In the genomic region with DNA sequence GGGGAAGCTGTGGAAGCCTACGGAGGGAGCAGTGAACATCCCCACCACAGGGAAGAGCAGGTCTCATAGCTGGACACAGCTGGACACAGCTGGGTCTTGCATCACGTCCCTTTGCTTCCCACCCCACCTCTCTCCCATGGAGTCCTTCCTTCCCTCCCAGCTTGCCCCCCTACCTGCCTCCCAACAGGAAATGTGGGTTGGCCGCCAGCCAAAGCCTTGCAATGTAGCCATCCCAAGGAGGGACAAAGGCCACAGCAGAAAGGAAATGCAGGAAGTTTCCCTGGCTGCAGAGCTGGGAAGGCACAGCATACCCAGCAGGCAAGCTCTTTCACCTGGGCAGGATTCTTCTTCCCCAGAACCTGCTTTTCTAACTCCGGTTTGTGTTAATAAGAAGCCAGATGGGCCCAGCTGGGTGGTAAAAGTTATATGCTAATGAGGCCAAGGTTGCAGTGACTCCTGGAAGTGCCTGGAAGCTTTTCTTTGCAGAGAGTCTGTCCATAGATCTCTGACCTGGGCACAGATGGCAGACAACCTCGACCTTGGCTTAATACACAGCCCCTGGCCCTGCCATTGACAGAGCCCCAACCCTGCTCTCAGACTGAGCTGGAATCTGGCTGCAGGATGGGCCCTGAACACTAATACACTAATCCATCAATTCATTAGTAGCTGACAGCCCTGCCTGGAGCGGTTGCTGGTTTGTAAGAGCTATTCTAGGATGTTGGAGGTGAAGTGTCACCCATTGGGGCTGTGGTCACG, we compare ENCODE assay signal across 8 mouse cellular contexts. TPM values are rescaled to one million over a fixed set of nuclear protein-coding genes. Genes with fewer than 3 reads are reported as not detected.
DNase-seq lines count a peak whose midpoint lies in the region; ATAC-seq lines count a peak whose summit lies in the region.

No protein-coding gene starts in this region.

- DNase-seq in cerebellum, postnatal 10 days: peak; percentile 49 to 50
- DNase-seq in cerebellum, adult 11-12 months: no peak
- peak; percentile 52 for DNase-seq in heart, postnatal 25 days (ENCODE audit: low spot score)
- peak; percentile 88 to 92 for DNase-seq in kidney, postnatal 4 days
- no peak for DNase-seq in spleen, adult 12 weeks (ENCODE audit: low spot score)
- no peak for DNase-seq in right cerebral cortex, postnatal 25 days
- DNase-seq in forebrain, embryonic 14.5 days (ENCODE audit: low spot score): no peak

- H3K4me2 ChIP-seq in forebrain, embryonic 14.5 days (ENCODE audit: low read length): no peak overlapping the region

- WGBS in forebrain, embryonic 14.5 days: 55% methylated on average over 7 of the region's 7 CpGs

- H3K9ac ChIP-seq in forebrain, embryonic 14.5 days (ENCODE audit: low read length): no peak overlapping the region

- H3K27ac ChIP-seq in brown adipose tissue, adult 24 weeks (replicated peaks; ENCODE audit: low read depth, low read length): peak overlapping the region; percentile 22; the same call in 1 of the 2 replicates
- no peak overlapping the region for H3K27ac ChIP-seq in forebrain, embryonic 14.5 days (ENCODE audit: low read depth, low read length)

- intact Hi-C loops in heart, postnatal 25 days (cut with DNase I): no loop called here

- H3K27me3 ChIP-seq in forebrain, embryonic 14.5 days (replicated peaks; ENCODE audit: control insufficient read depth, insufficient read depth, low read length): no peaks in the 10 kb centered on the region

- no peaks in the 10 kb centered on the region for H3K36me3 ChIP-seq in forebrain, embryonic 14.5 days (ENCODE audit: control insufficient read depth, insufficient read depth, low read length)

- ATAC-seq in forebrain, embryonic 14.5 days: no peak

- H3K4me1 ChIP-seq in brown adipose tissue, adult 24 weeks (ENCODE audit: control insufficient read depth, insufficient read depth, insufficient read length, low read length): peaks cover 9% of the 10 kb centered on the region
- H3K4me1 ChIP-seq in forebrain, embryonic 14.5 days (ENCODE audit: control insufficient read depth, insufficient read depth, low read length): no peaks in the 10 kb centered on the region

- H3K4me3 ChIP-seq in brown adipose tissue, adult 24 weeks (ENCODE audit: insufficient read depth, low read depth, low read length): no peak overlapping the region
- H3K4me3 ChIP-seq in forebrain, embryonic 14.5 days (ENCODE audit: low read depth, low read length): no peak overlapping the region

- no peaks in the 10 kb centered on the region for H3K9me3 ChIP-seq in forebrain, embryonic 14.5 days (replicated peaks; ENCODE audit: control insufficient read depth, low read length)

RNA-seq across cellular contexts. Expression of a gene that starts 46.0 kb away (rescaled TPM):
- polyA plus RNA-seq in brown adipose tissue, adult 24 weeks (2012; ENCODE audit: insufficient read depth, insufficient read length, missing spikeins): 6.7 and 7.8 TPM in 2 replicates
- total RNA-seq in heart, postnatal 25 days (2021): 1 to 10 TPM; 3.3 to 4.1 TPM
- polyA plus RNA-seq in forebrain, embryonic 14.5 days (2014; fragmentation: Nextera tagmentation; extraction: Ambion mirVana): 18.9 and 19.9 TPM in 2 replicates

Comparison
In these comparisons a context has a peak if more than half of its experiments do, and no peak if none do; other contexts are left out.
1. DNase-seq: peak in cerebellum, postnatal 10 days (2 of 2), heart, postnatal 25 days (single experiment) and kidney, postnatal 4 days (2 of 2); none in cerebellum, adult 11-12 months (single experiment), spleen, adult 12 weeks (single experiment), right cerebral cortex, postnatal 25 days (single experiment) and forebrain, embryonic 14.5 days (single experiment).